Mouse (Mus musculus): ENCODE data around the gene Slc24a4.
"Not testable (repeated sequence)": the region's sequence is repeated elsewhere in the genome, so short reads cannot be mapped to it uniquely, and the experiment has no call there.

The Slc24a4 gene

DNA sequence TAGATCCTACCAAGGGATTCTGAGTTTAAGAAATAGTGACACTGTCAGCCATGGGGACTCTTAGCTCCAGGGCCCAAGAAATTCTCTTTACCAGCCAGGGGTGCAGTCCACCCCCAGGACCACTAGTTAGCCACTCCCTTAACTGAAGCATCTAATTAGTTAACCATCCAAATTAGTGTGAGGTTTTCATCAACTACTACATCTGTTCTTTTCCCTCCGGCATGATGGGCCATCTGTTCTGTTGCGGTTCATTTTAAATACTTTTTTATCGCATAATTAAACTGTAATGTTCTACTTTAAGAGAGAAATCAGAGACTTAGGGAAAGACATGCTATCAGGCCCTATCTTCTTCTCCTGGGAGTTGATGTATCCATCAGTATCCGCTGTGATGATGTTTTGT lies 121.8 kb downstream of the Slc24a4 start:
- no peak for DNase-seq (ENCODE audit: low spot score)

DNA sequence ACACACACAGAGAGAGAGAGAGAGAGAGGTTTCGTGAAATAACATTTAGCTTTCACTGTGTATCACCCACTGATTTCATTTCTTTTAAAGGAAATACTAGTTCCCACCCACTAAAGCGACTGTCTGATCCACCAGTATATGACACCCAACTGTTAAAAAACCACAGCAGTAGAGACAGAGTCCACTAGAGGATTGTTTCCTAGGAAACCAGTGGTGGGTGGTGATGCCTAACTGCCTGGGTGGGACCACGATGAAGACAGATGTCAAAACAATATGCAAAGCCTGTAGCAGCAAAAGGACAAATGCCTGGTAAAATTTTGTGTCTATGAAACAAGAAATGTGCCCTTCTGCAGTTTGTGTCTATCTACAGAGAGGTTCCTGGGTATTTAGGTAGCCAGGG lies 122.5 kb downstream of the Slc24a4 start:
- no peak for DNase-seq (ENCODE audit: low spot score)

DNA sequence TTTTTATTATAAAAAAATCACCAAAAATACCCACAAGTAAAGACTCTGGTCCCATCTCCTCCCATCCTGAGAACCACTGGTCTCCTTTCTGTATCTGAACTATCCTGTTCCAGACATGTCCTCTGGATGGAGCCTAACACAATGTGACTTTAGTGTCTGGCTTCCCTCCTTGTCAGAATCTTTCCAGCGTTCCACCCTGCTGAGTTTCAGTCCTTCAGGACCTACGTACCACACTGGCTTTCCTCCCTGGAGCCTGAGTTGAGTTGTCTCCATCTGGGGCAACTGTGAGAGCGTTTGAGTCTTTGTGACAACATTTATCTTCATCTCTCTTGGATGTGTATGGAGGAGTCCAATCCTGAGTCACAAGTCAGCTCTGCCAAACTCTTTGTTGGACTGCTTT lies 123.5 kb downstream of the Slc24a4 start:
- DNase-seq (ENCODE audit: low spot score): no peak

DNA sequence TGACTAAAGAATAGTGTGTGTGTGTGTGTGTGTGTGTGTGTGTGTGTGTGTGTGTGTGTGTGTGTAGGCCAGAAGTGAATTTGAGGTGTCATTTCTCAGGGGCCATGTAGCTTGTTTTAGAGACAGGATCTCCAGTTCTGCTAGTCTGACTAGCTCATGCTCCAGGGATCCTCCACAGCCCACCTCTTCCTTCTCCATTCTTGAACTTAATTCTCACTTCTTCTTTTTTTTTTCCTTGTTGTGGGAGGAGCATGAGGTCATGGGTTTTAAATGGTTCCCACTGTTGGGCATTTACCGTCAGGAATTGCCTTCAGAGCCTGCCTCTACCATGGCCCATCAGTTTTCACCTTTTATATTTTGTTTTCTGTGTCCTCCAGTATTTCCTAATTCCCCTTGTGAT lies 124.0 kb downstream of the Slc24a4 start:
- no peak for DNase-seq (ENCODE audit: low spot score)

DNA sequence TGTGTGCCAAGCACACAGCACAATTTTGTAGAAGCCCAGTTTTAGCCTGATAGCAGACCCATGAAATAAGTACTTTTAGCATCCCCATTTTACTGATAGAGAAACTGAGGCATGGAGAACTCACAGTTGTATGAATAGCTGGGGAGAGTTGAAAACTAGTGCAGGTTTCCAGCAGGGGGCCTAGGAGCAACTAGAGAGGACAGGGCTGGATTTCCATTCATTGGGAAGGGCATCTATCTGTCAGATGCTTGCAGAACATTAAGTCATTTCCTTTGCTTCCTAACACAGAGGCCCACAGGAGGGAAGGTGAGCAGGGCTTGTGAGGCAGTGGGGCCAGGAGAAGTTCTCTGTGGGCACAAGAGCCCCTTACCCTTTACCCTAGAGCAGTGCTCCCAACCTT lies 126.5 kb downstream of the Slc24a4 start:
- DNase-seq (ENCODE audit: low spot score): no peak

DNA sequence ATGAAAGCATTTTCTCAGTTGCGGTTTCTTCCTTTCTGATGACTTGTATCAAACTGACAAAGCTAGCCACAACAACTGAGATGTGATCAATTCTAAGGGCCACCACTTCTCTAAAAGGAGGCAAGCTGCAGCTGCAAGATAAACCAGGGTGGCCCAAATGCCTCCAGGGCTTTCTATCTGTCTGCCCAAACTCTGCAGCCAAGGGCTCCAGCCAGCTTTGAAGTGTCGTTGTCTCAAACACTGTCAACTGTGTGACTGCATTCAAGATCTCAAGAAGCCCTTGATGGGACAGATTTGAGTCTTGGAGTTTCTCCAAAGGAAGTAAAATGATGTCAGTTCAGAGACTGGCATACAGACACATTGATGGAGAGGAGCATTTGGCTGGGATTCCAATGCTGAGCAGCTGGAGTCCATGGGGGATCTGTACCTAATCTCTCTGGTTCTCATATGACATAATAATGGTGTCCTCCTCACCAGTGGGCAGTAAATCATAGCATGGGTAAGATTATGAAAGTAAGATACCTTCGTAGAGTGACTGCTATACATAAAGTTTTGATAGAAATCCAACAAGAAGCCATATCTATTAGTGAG lies 130.1 kb downstream of the Slc24a4 start:
- no peak for DNase-seq (ENCODE audit: low spot score)

DNA sequence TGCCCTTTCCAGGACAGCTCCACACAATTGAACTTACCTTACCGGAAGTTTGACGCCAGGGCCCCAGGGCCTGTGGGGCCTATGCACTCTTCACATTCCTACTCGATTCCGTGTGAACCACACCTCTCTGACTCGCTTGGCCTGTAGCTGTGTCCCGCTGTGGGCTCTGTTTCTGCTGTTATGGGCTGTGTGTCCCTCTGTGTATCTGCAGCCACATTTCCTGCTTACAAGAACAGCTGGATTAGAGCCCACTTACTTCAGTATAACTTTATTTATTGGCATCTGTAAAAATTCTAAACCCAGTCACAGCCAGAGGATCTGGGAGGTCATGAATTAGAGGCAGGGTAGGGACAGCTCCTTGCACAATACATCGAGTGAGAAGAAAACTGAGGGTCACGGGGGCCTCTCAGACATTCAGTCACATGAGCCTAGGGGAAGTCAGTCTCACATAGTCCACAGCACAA lies 133.4 kb downstream of the Slc24a4 start:
- no peak for DNase-seq (ENCODE audit: low spot score)

DNA sequence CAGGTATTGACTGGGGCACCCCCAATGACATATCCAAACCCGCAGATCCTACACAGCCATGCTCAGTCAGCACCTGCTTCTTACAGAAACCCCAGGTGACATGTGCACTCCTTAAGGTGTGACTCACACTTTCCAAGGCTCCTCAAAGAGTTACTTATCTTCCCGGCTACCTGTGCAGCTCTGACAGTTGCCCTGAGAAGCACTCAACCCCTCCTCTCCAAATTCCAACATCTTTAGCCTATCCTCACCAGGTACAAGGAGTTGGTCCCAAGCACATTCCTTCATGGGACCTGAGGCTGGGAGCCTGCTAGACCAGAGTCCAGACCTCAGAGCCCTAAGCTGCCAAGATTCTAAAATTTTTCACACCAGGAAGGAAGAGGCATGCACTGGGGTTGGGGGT lies 134.3 kb downstream of the Slc24a4 start:
- no peak for DNase-seq (ENCODE audit: low spot score)

DNA sequence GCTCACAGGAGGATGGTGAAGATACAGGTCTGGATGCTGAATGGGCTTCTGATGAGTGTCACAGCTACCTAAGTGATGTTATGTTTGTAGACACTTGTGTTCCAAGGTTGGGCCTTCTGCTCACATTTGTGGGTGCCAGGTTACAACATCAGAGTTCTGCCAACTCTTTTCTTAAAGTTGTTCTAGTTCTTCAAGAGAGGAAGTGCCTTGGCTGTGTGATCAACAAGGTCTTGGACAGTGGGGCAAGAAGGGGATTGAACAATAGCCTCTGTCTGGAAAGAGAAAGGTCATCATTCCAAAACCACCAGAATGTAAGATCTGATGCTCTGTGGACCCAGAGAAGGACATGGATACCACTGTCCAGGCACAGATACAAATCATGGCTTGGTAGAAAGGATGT lies 134.7 kb downstream of the Slc24a4 start:
- no peak for DNase-seq (ENCODE audit: low spot score)

DNA sequence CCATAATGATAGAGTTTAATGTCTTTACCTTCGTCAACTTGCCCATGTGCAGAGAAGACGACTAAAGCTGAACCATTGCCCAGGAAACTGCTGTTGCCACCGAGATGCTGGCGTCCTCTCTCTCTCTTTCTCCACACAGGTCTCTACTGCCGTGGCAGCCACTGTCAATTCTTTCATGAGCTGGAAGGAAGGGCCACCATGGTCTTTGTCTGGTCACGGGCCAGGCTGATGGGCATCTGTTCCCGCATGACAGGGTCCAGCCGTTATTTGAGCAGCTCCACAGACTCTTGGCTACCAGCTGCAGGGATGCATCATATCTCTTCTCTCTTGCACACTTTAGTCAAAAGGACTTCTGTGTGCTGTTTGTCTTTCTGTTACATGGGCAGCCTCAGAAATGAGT lies 137.9 kb downstream of the Slc24a4 start:
- DNase-seq (ENCODE audit: low spot score): no peak

DNA sequence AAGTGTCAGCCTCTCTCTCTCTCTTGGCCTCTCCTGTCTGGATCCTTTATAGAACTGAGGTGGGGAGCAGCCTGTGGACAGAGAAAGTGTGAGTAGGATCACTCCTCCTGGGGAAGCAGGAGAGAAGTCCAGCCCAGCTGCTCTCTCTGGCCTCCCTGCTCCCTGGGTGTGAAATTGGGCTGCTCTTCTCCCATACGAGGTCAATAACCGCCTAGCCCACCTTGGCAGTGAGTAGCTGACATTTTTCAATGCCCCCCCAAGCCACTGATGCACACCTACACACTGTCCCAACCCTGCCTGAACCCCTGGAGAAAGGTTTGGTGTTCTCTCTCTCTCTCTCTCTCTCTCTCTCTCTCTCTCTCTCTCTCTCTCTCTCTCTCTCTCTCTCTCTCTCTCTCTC lies 140.6 kb downstream of the Slc24a4 start:
- DNase-seq (ENCODE audit: low spot score): no peak

DNA sequence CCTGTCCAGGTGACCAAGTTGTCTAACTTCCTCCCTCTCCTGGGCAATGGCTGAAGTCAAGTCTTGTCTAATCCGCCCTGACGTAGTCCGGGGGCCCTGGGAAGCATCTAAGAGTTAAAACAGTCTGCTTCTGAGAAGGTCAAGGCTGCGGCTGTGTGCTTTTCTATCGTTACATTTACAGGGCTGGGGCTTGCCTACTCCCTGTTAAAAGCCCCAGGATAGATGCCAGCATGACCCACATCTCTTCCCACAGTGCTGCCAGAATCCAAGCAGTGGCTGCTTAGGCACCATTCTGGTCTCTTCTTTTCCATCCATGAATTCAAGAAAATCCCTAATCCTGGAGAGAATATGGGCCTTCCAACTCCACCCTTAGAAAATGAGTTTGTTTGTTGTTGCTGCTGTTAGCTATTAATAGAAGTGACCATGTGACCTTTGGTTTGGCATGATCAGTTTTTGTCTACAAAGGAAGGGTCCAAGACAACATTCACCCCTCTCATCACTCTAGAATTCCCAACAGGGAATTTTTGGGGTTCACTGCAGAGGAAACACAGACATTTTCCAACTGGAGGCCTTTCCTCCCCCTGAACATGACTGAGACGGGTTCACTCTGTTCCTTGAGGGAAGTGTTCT lies 142.4 kb downstream of the Slc24a4 start:
- no peak for DNase-seq (ENCODE audit: low spot score)

DNA sequence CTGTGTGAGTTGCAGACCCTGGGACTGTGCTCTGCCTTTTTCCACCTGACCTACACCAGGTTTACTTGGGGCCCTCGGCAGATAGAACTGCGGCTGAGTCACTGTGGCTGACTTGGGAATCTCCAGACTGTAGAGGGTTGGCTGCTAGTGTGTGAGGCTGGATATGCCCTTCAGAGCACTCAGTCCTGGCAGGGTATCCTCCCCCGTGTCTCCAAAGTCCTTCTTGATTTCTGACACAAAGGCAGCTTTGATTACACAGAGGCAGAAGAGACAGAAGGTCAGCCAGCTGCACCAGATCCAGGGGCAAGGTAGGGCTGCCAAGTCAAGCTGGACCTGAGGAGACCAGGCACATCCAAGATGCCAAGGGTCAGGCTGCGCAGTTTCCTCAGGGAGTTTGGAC lies 142.9 kb downstream of the Slc24a4 start:
- peak; percentile 61 for DNase-seq (ENCODE audit: low spot score)

DNA sequence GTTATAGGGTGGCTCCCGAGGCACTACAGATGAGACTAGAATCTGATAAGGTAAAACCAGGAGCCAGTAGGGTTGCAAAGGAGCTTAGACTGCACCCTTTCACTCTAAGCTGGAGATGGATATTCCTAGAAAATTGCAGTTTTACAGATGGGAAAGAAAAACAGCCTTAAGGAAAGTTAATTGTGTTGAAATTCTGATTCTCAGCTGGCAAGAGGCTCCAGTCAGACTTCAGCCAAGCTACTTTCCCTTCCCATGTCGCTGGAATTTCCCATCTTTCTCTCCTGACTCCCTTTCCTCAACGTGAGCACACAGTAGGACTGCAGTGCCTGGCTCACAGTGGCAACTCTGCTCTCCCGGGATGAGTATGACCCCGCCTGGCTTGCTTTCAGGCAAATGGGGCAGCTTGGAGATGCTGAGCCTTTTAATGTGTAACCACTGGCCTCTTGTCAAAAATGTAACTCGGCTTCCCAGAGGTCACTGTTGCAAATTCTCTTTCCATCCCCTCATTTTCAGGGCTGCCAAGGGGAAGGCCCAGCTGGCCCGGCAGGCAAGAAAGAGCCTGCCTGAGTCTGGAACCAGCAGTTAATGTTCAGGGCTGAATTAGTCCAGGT lies 147.4 kb downstream of the Slc24a4 start:
- DNase-seq (ENCODE audit: low spot score): peak; percentile 29

DNA sequence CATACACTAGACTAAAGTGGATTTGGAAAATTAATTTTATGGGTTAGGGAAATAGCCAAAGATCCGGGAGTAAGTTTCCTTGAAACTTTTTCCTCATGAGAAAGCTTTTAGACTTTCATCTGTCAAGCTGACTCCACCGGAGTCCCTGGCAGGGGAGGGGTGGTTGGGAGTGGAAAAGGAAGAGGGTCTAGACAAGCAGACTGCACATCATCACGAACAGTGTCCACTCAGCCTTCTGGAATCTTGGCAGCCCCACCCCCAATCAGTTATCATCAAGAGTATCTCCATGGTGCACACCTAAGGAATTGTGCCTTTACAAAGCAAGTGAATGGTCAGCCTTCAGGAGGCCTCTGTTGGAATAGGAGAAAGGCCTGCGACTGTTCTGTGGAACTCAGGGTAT lies 151.8 kb downstream of the Slc24a4 start:
- DNase-seq (ENCODE audit: low spot score): not testable (repeated sequence)

DNA sequence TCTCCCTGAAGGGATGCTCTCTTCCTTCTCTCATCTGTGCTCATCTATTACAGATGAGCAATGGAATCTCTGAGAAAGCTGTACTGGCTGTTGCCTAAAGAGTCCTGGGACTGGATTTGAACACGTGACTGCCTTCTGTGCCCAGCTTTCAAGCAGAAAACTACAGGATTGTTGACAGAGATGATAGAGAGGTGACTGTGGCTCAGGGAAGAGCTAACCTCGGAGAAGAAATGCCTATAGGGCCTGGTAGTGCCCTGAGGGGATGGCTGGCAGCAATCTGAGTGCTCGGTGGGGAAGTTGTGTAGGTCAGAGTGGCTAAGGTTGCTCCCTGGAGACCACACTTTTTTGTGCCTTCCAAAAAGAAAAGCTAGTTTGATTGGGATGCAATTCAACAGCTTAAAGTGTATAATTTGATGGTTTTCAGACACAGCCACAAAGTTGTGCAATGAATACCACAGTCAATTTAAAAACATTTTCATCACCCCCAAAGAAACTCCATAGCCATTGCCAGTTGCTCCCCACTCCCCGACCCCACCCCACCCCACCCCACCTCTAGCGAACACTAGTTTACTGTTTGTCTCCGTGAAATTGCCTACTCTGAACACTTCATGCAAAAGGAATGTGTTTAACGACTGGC lies 152.5 kb downstream of the Slc24a4 start:
- DNase-seq (ENCODE audit: low spot score): no peak

DNA sequence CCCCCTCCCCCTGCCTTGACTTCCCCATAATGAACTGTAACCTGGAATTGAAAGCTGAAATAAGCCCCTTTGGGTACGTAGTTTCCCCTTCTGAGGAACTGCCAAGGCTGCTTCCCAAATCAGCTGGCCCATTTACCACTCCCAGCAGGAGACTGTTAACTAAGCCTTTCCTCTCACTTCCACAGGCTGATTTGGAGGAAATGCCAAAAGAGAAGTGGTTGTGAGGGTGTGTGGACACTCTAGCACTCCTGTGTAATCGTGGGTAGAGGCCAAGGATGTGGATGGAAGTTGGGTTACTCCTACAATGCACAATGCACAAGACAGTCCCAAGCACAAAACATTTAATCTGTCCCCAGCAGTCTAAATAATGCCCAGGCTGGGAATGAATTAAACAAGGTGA lies 153.6 kb downstream of the Slc24a4 start:
- DNase-seq (ENCODE audit: low spot score): no peak

DNA sequence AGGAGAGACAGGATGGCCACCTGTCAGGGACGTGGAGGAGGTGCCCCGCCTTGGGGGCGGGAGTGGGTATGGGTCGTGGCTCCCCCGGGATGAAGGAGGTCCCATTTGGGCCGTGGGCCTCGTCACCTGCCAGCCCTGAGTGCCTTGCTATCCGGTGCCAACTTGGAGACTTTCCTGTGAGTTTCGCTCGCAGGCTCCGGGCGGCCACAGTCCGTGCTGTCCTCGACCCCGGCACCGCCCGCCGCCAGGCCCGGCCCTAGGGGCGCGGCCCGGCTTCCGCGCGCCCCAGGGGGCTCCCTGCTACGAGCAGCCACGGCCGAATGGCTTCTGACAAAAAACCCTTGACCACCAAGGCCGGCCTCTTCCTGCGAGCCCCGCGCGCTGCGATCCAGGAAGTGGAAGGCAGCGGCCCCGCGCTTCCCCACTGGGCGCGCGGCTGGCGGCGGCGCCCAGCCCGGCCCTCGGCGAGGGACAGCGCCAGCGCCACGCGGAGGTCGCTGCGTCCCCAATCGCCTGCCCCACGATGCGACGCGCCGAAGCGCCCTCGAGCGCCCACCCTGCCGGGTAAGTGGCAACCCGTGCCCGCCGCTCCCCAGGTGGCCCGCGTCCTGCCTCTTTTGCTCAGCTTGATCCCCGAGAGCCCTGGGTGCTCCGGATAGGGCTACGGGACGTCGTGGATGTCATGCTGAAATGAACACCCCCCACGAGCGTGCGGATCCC lies 154.4 kb downstream of the Slc24a4 start, which contains the start of gene Rin3:
Gene Rin3, plus strand, starts transcription at position 286 of the 720 bp plus-strand sequence.
- peak; percentile 36 for DNase-seq (ENCODE audit: low spot score)

DNA sequence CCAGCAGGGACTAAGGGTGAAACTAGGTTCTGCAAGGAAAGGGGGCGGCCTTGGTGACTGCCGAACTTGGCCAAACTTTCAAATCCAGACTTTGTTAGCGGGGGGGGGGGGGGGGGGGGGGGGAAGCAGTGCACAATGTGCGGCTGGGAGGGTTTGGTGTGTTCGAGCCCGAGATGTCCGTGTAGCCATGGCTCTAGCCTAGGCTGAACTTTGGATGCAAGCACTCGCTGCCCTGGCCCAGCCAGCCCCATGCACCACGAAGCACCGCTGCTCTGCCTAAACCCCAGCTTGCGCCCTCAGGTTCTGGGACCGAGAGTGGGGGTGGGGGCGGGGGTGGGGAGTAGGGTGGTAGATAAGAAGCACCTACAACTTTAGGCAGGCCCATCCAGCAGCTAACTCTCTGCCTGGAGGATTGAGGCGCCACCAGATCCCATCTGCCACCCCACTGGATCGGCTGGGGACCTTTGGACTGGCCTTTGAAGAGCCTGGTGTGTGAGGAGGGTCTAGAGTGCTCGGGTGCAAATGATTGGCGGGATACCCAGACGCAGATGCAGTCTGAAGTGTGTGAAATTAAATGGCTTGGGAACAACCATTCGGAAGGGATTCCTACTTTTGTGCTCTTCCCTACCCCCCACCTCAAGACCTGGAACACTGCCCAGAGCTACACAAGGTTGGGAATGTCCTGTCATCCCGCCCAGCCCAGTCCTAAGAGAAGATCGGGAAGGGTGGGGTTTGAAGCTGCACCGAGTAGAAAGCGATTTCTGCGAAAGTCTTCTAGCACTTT lies 155.1 kb downstream of the Slc24a4 start:
- DNase-seq (ENCODE audit: low spot score): no peak

DNA sequence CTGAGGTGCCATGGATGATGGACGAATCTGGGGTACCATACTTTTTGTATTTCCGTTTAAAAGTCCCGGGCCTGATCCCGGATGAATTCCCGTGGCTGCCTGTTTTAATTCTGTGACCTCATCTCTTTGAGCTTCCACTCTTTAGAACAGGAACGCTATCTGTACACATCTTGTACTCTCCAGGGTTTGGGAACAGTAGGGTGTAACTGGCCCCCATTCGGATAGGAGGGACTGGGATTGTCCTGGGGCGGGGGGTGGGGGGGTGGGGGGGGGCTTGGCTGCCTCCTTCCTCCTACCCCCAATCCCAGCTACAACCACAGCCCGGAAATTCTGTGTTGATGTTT lies 155.7 kb downstream of the Slc24a4 start:
- no peak for DNase-seq (ENCODE audit: low spot score)

DNA sequence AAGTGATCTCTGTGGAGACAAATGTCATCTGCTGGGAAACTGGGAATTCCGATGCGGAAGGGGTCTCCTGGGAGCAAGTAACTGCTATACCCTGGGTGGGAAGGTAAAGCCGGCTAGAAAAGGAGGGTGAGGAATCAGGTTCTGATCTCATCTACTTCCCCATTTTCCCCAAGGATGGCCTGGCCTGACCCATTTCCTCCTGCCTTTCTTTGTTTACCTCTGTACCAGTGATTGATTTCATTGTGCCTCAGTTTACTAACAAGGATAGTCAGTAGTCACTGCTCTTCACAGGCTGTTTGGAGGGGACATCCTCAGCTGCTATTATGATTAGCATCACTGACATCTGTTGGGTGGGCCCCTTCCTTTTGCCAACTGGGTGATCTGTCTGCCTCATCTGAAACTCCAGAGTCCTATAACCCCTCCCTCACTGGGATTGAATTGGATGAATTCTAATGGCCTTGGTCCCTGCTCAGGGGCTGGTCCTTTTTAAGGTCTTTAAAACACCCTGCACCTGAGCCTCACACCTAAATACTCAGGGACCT lies 156.2 kb downstream of the Slc24a4 start:
- DNase-seq (ENCODE audit: low spot score): no peak

DNA sequence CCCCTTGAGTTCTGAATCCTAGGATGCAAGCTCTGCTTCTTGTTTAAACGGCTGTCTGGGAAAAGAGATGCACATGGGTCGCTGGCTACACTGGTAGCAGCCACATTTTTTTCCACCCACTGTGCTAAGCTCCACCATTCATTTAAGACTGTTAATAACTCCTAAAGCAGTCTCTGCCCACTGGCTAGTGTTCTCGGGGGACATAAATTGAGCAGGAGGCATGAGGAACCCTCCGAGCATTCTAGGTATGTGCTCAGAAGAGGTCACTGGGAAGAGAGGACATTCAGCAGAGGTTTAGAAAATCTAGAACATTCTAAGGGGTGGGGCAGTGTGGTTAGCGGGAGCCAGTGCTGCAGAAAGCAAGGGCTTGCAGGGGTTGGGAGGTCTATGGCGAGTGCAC lies 156.8 kb downstream of the Slc24a4 start:
- no peak for DNase-seq (ENCODE audit: low spot score)

Data from ovary, adult 18-20 months (tissue).